Mouse (Mus musculus) ES-E14 (cell line): ENCODE measurements around the gene 4933417A18Rik.

Experiments
- CHD2 ChIP-seq: IDR thresholded peaks from 2 replicates; pipeline ENCODE4 v1.6.1; 2014; ENCODE audit warnings: mild to moderate bottlenecking, low read depth, low read length, inconsistent platforms
- HCFC1 ChIP-seq: IDR thresholded peaks from 2 replicates; pipeline ENCODE4 v1.6.1; 2012; ENCODE audit warnings: low read length, inconsistent platforms, borderline replicate concordance; ENCODE audit not compliant: insufficient read depth
- ZNF384 ChIP-seq: IDR thresholded peaks from 2 replicates; pipeline ENCODE4 v1.6.1; 2012; ENCODE audit warnings: low read depth, low read length, inconsistent platforms

GRCm38 (mm10) chr13:34942370-34942769 lies 18.2 kb downstream of the 4933417A18Rik start:
- no peak for TF ChIP-seq HCFC1
- TF ChIP-seq ZNF384: no peak
- no peak for TF ChIP-seq CHD2
